Mouse (Mus musculus) heart, embryonic 13.5 days (tissue): ENCODE measurements around the gene Esr1. TPM values are rescaled to one million over a fixed set of nuclear protein-coding genes. Genes with fewer than 3 reads are reported as not detected.

Source experiments
- ATAC-seq: fragments of 200-750 bp; cut with Nextera tagmentation; 2 replicates; pipeline ENCODE4 v1.8.0; 2017; ENCODE audit warnings: moderate TSS enrichment; ENCODE audit not compliant: insufficient number of reproducible peaks, low FRiP score, low TSS enrichment; ENCODE audit errors: extremely low read depth
- H3K27ac ChIP-seq: fragments of 300-500 bp; sonication (generic); replicated peaks from 2 replicates; pipeline ENCODE4 v1.5.1; 2015; ENCODE audit warnings: moderate library complexity, mild to moderate bottlenecking, inconsistent platforms
- H3K27me3 ChIP-seq: fragments of 300-500 bp; sonication (generic); replicated peaks from 2 replicates; pipeline ENCODE4 v1.6.1; 2015; ENCODE audit warnings: mild to moderate bottlenecking, inconsistent platforms
- H3K36me3 ChIP-seq: fragments of 300-500 bp; sonication (generic); 2 replicates; pipeline ENCODE4 v1.6.1; 2015; ENCODE audit warnings: mild to moderate bottlenecking, inconsistent platforms
- H3K4me1 ChIP-seq: fragments of 300-500 bp; sonication (generic); 2 replicates; pipeline ENCODE4 v1.6.1; 2015; ENCODE audit warnings: inconsistent platforms
- H3K4me2 ChIP-seq: fragments of 300-500 bp; sonication (generic); 2 replicates; pipeline ENCODE4 v1.6.1; 2015; ENCODE audit warnings: inconsistent platforms, mild to moderate bottlenecking, moderate library complexity
- H3K4me3 ChIP-seq: fragments of 300-500 bp; sonication (generic); 2 replicates; pipeline ENCODE4 v1.5.1; 2015; ENCODE audit warnings: moderate library complexity, mild to moderate bottlenecking, inconsistent platforms
- H3K9ac ChIP-seq: fragments of 300-500 bp; sonication (generic); 2 replicates; pipeline ENCODE4 v1.6.1; 2015; ENCODE audit warnings: inconsistent platforms, mild to moderate bottlenecking, moderate library complexity
- H3K9me3 ChIP-seq: fragments of 300-500 bp; sonication (generic); 2 replicates; pipeline ENCODE4 v1.6.1; 2016; ENCODE audit warnings: inconsistent platforms
- WGBS: fragments of 180-500 bp; shearing (Covaris S2); methylation state at CpG from one replicate; pipeline ENCODE4 v1.1.7; 2015; ENCODE audit warnings: mixed read lengths; 5-methylcytosine and 5-hydroxymethylcytosine counted together
- polyA plus RNA-seq: library from polyadenylated mRNA; unstranded; fragments of >200 nt; fragmentation: Nextera tagmentation; extraction: Ambion mirVana; gene quantifications from 2 replicates; pipeline ENCODE4 v1.2.1, GENCODE M21; 2015

Gene Esr1
- polyA plus RNA-seq = 0.51 and 0.74 TPM in 2 replicates

DNA sequence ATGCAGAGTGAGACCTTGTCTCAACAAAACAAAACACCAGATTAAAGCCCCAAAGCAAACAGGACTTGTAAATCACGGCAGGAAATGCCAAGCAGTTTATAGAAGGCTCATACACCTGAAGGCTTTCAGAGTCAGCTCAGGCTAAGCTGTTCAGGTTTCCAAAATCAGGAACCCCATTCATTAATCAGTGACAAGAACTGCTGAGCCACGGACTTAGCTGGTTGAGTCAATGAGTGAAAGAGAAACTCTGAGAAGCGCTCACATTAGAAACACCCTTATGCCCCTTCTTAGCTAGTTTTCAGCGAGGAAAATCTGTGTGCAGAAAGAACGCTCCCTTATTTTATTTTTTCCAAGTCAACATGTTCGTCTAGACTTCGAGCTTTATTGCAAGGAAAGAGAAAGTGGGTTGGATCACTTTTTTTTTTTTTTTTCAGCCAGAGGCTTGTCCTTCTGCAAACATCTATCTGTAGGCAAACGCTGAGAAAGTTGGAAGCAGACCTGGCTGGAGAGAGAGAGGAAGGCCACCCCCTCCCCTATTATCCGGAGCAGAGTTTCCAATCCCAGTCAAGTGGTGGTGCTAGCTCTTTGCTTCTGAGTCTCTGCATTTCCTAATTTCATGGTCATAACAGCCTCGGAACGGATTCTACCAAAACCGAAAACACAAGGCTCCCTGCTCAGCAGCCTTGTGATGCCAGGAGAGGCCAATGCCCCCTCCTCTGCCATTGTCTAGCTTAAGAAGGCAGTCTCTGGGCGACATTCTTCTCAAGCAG is at the start of gene Esr1:
Gene Esr1 (plus strand): TSS at position 208 of the 770 bp plus-strand sequence.
- Histone ChIP-seq H3K27me3 (no peaks in the 10 kb centered on the region), H3K27ac (no peak within 1 kb of the TSS), H3K36me3 (no peaks in the 10 kb centered on the region), H3K4me1 (peaks cover 11% of the 10 kb centered on the region; the same call in 1 of the 2 replicates), H3K4me3 (peak within 1 kb of the TSS; percentile 38), H3K4me2 (peak within 1 kb of the TSS; percentile 61), H3K9me3 (peaks cover 7% of the 10 kb centered on the region; the same call in 1 of the 2 replicates), H3K9ac (peak within 1 kb of the TSS; percentile 47; the same call in 1 of the 2 replicates)
- 40% methylated on average over 13 of the region's 13 CpGs for WGBS
- ATAC-seq = no peak

- 89% methylated on average over 1 of the region's 1 CpGs for WGBS
- Histone ChIP-seq H3K9ac (no peak overlapping the region), H3K27me3 (no peaks in the 10 kb centered on the region), H3K36me3 (no peaks in the 10 kb centered on the region), H3K4me2 (no peak overlapping the region), H3K4me3 (no peak overlapping the region), H3K4me1 (no peaks in the 10 kb centered on the region), H3K27ac (no peak overlapping the region), H3K9me3 (no peaks in the 10 kb centered on the region)
- no peak for ATAC-seq
Observed at GRCm38 (mm10) chr10:4565148-4565547, 46.2 kb upstream of the Esr1 start.

GRCm38 (mm10) chr10:4570778-4571177 is 40.6 kb upstream of the Esr1 start:
- H3K9ac ChIP-seq = no peak overlapping the region
- ATAC-seq = no peak
- no peaks in the 10 kb centered on the region for H3K36me3 ChIP-seq
- no peaks in the 10 kb centered on the region for H3K4me1 ChIP-seq
- no peaks in the 10 kb centered on the region for H3K9me3 ChIP-seq
- H3K4me2 ChIP-seq = no peak overlapping the region
- H3K4me3 ChIP-seq = no peak overlapping the region
- 83% methylated on average over 4 of the region's 4 CpGs for WGBS
- no peaks in the 10 kb centered on the region for H3K27me3 ChIP-seq
- H3K27ac ChIP-seq = no peak overlapping the region

DNA sequence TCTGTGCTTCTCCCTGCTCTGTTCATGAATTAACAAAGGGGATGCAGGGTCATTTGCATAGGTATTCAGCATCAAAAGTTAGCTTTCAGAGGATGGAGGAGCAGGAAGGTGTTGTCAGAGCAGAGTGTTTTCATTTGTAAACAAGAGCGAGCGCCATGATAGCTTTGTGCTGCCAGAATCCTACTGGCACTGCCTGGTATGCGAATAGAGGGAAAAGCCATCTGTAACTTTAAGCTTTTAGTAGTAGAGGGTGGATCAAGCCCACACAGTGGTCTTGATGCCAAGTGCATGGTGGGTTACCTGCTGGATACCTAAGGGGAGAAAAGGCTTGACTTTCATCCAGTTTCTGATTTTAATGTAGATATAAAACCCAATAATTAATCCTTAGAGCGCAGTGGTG is 40.1 kb upstream of the Esr1 start:
- no peak overlapping the region for H3K4me2 ChIP-seq
- 74% methylated on average over 4 of the region's 4 CpGs for WGBS
- ATAC-seq = no peak

DNA sequence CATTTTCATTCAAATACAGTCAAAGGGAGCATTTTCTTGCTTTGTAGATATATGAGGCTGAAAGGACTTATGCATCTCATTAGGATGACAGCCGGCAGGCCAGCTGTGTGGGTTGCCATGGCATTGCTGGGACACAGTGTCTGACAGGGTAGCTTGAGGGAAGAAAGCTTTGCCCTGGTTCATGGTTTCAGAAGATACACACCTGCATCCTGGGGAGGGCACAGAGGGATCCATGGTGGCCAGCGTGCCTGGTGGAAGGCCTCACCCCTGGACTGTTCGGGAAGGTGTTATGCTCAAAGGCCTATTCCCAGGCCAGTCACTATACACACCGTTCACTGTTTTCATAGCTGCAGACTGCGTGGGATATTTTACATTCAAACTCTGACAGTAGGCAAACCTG is 29.5 kb upstream of the Esr1 start:
- Histone ChIP-seq H3K9me3 (no peaks in the 10 kb centered on the region), H3K4me1 (no peaks in the 10 kb centered on the region), H3K27ac (no peak overlapping the region), H3K27me3 (no peaks in the 10 kb centered on the region), H3K36me3 (no peaks in the 10 kb centered on the region), H3K4me3 (no peak overlapping the region), H3K9ac (no peak overlapping the region), H3K4me2 (no peak overlapping the region)
- WGBS = 81% methylated on average over 5 of the region's 5 CpGs
- ATAC-seq = no peak

More for the DNA sequence above, 40.1 kb upstream of the Esr1 start:
- H3K9ac ChIP-seq = no peak overlapping the region
- H3K27me3 ChIP-seq = no peaks in the 10 kb centered on the region
- H3K27ac ChIP-seq = no peak overlapping the region
- no peaks in the 10 kb centered on the region for H3K4me1 ChIP-seq
- no peaks in the 10 kb centered on the region for H3K9me3 ChIP-seq
- no peak overlapping the region for H3K4me3 ChIP-seq
- no peaks in the 10 kb centered on the region for H3K36me3 ChIP-seq

DNA sequence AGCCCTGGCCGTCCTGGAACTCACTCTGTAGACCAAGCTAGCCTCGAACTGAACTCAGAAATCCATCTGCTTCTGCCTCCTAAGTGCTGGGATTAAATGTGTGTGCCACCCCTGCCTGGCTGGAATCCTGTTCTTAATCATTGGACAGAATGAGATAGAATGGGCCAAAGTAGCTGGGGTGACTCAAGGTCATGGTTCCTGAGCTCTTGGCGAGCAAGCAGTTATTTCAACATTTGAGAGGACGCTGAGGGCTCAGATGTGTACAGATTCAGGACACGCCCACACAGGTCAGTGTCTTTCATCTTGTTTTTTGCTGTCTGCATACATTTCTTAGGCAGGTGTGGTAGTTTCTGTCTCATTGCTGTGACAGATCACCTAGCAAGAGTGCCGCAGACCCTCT is 24.7 kb upstream of the Esr1 start:
- no peak overlapping the region for H3K27ac ChIP-seq
- H3K4me2 ChIP-seq = no peak overlapping the region
- H3K4me3 ChIP-seq = no peak overlapping the region
- 79% methylated on average over 6 of the region's 6 CpGs for WGBS
- no peaks in the 10 kb centered on the region for H3K4me1 ChIP-seq
- ATAC-seq = no peak
- no peak overlapping the region for H3K9ac ChIP-seq
- no peaks in the 10 kb centered on the region for H3K27me3 ChIP-seq
- no peaks in the 10 kb centered on the region for H3K36me3 ChIP-seq
- H3K9me3 ChIP-seq = no peaks in the 10 kb centered on the region

DNA sequence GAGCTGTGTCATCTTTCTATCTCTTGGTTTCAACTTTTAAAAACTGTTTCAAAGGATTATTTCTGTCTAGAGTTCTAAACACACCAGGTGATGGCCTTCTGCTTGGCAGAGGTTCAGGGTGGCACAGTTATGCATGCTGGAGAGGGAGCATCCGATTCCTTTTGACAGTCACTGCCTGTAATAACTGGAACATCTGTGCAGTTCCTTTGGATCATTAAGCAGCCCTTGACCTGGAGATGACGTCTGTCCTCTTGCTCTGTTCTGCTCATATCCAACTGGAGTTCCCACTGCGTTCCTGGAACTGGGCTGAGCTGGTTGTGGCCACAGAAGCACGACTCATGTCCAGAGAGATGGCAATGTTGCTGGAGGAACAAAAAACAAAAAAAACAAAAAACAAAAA is 21.8 kb upstream of the Esr1 start:
- Histone ChIP-seq H3K36me3 (no peaks in the 10 kb centered on the region), H3K9me3 (no peaks in the 10 kb centered on the region), H3K27me3 (no peaks in the 10 kb centered on the region), H3K27ac (no peak overlapping the region), H3K4me3 (no peak overlapping the region), H3K9ac (no peak overlapping the region), H3K4me1 (no peaks in the 10 kb centered on the region), H3K4me2 (no peak overlapping the region)
- no peak for ATAC-seq
- 82% methylated on average over 4 of the region's 4 CpGs for WGBS

GRCm38 (mm10) chr10:4590956-4591355 is 20.4 kb upstream of the Esr1 start:
- WGBS = 65% methylated on average over 8 of the region's 8 CpGs
- Histone ChIP-seq H3K4me1 (no peaks in the 10 kb centered on the region), H3K9me3 (no peaks in the 10 kb centered on the region), H3K9ac (no peak overlapping the region), H3K4me3 (no peak overlapping the region), H3K4me2 (no peak overlapping the region), H3K36me3 (no peaks in the 10 kb centered on the region), H3K27me3 (no peaks in the 10 kb centered on the region), H3K27ac (no peak overlapping the region)
- no peak for ATAC-seq

GRCm38 (mm10) chr10:4593828-4594227 is 17.6 kb upstream of the Esr1 start:
- whole genome bisulfite sequencing = 62% methylated on average over 4 of the region's 4 CpGs
- Histone ChIP-seq H3K9ac (no peak overlapping the region), H3K4me1 (no peaks in the 10 kb centered on the region), H3K9me3 (no peaks in the 10 kb centered on the region), H3K27me3 (no peaks in the 10 kb centered on the region), H3K4me3 (no peak overlapping the region), H3K27ac (no peak overlapping the region), H3K4me2 (no peak overlapping the region), H3K36me3 (no peaks in the 10 kb centered on the region)
- ATAC-seq = no peak

- no peak for ATAC-seq
- Histone ChIP-seq H3K4me2 (no peak overlapping the region), H3K27ac (no peak overlapping the region), H3K9me3 (no peaks in the 10 kb centered on the region), H3K36me3 (no peaks in the 10 kb centered on the region), H3K4me1 (no peaks in the 10 kb centered on the region), H3K27me3 (no peaks in the 10 kb centered on the region), H3K9ac (no peak overlapping the region), H3K4me3 (no peak overlapping the region)
- WGBS = 87% methylated on average over 4 of the region's 4 CpGs
Observed at GRCm38 (mm10) chr10:4597211-4597610, 14.2 kb upstream of the Esr1 start.

GRCm38 (mm10) chr10:4598244-4598842 is 13.1 kb upstream of the Esr1 start:
- no peaks in the 10 kb centered on the region for H3K4me1 ChIP-seq
- no peak for ATAC-seq
- no peak overlapping the region for H3K9ac ChIP-seq
- H3K36me3 ChIP-seq = no peaks in the 10 kb centered on the region
- H3K4me3 ChIP-seq = no peak overlapping the region
- no peak overlapping the region for H3K4me2 ChIP-seq
- H3K9me3 ChIP-seq = no peaks in the 10 kb centered on the region
- H3K27me3 ChIP-seq = no peaks in the 10 kb centered on the region
- no peak overlapping the region for H3K27ac ChIP-seq
- WGBS = 57% methylated on average over 10 of the region's 10 CpGs

GRCm38 (mm10) chr10:4598916-4599315 is 12.5 kb upstream of the Esr1 start:
- no peak overlapping the region for H3K9ac ChIP-seq

More at GRCm38 (mm10) chr10:4598916-4599315, 12.5 kb upstream of the Esr1 start:
- Histone ChIP-seq H3K27me3 (no peaks in the 10 kb centered on the region), H3K4me3 (no peak overlapping the region), H3K4me2 (no peak overlapping the region), H3K9me3 (no peaks in the 10 kb centered on the region), H3K36me3 (no peaks in the 10 kb centered on the region), H3K27ac (no peak overlapping the region), H3K4me1 (no peaks in the 10 kb centered on the region)
- 77% methylated on average over 12 of the region's 12 CpGs for WGBS
- no peak for ATAC-seq
